Mouse (Mus musculus): Measurements from ENCODE around the gene Anp32a. TPM values are rescaled to one million over a fixed set of nuclear protein-coding genes. Genes with fewer than 3 reads are reported as not detected.

The Anp32a gene
- total and polyA plus RNA-seq, 3 experiments = 182 to 516 (median 362) TPM

DNA sequence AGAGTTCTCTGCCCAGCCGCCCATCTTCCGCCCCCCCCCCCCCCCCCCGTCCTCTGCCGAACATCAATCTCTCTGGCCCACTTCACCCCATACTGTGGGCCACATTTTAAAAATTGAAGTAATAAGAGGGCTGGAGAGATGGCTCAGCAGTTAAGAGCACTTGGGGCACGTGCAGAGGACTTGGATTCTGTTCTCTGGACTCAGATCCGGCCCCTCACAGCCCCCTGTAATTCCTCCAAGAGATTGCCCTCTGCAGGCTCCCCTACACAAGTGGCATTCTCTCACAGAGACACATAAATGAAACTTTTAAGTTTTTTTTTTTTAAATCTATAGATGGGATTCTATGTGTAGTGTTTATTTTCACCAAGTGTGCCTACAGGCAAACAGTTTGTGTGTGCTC, 23.1 kb downstream of the Anp32a start:
- no peak overlapping the region for H3K4me3 ChIP-seq (ENCODE audit: control insufficient read depth in 1 of 2, insufficient read depth in 1 of 2, low read depth in 2 of 2, low read length in 2 of 2)
- H3K9me3 ChIP-seq (replicated peaks; ENCODE audit: insufficient read depth, low read length) = no peaks in the 10 kb centered on the region
- H3K79me2 ChIP-seq (ENCODE audit: control insufficient read depth, insufficient read depth, low read length, poor library complexity) = peaks cover 71% of the 10 kb centered on the region
- DNase-seq (ENCODE audit: low read depth, low spot score) = no peak
- H3K27me3 ChIP-seq (ENCODE audit: control insufficient read depth in 1 of 2, insufficient read depth in 2 of 2, low read length in 2 of 2) = no peaks in the 10 kb centered on the region
- no peak for TF ChIP-seq TAL1 (IDR thresholded peaks at IDR 0.05; ENCODE audit: low read length)
- no peak for TF ChIP-seq ZC3H11A (IDR thresholded peaks at IDR 0.05; ENCODE audit: low read depth, low read length)
- no peak for TF ChIP-seq TBP (IDR thresholded peaks at IDR 0.05; ENCODE audit: low read depth, low read length)
- TF ChIP-seq POLR2A (IDR thresholded peaks at IDR 0.05; ENCODE audit: control insufficient read depth in 1 of 2, insufficient read depth in 1 of 2, low read depth in 1 of 2, low read length in 2 of 2, poor library complexity in 1 of 2) = no peak
- TF ChIP-seq MAZ (IDR thresholded peaks at IDR 0.05; ENCODE audit: low read depth, low read length) = no peak
- no peak for TF ChIP-seq JUND (IDR thresholded peaks at IDR 0.05; ENCODE audit: low read depth, low read length)
- TF ChIP-seq MYB (IDR thresholded peaks at IDR 0.05; ENCODE audit: low read depth, low read length) = no peak
- no peak for TF ChIP-seq E2F4 (IDR thresholded peaks at IDR 0.05; ENCODE audit: borderline replicate concordance, low read depth, low read length)
- no peak for TF ChIP-seq ZKSCAN1 (IDR thresholded peaks at IDR 0.05; ENCODE audit: low read depth, low read length)
- TF ChIP-seq CHD2 (IDR thresholded peaks at IDR 0.05; ENCODE audit: low read length) = no peak
- TF ChIP-seq CHD1 (IDR thresholded peaks at IDR 0.05; ENCODE audit: low read depth, low read length) = no peak
- no peak for TF ChIP-seq KAT2A (conservative IDR thresholded peaks at IDR 0.05; ENCODE audit: low read depth, low read length)
- no peak for TF ChIP-seq MAX (IDR thresholded peaks at IDR 0.05; ENCODE audit: low read length)
- no peak for TF ChIP-seq GATA1 (IDR thresholded peaks at IDR 0.05; ENCODE audit: low read depth, low read length)
- TF ChIP-seq NELFE (IDR thresholded peaks at IDR 0.05; ENCODE audit: low read depth, low read length) = no peak
- no peak for TF ChIP-seq SMC3 (IDR thresholded peaks at IDR 0.05; ENCODE audit: low read depth, low read length)
- no peak for TF ChIP-seq USF2 (IDR thresholded peaks at IDR 0.05; ENCODE audit: borderline replicate concordance in 1 of 2, insufficient read depth in 1 of 2, low read depth in 1 of 2, low read length in 2 of 2)
- TF ChIP-seq MEF2A (IDR thresholded peaks at IDR 0.05; ENCODE audit: extremely low read depth, insufficient replicate concordance, low read depth, low read length, poor library complexity, severe bottlenecking) = no peak
- H3K36me3 ChIP-seq (ENCODE audit: control insufficient read depth in 1 of 2, insufficient read depth in 2 of 2, low read length in 2 of 2) = peaks cover 0 to 46% of the 10 kb centered on the region in 2 experiments; a peak in 2 of 4 replicates
- no peak overlapping the region for H3K9ac ChIP-seq (ENCODE audit: control insufficient read depth, low read depth, low read length, poor library complexity, severe bottlenecking)
- H3K4me1 ChIP-seq (ENCODE audit: control insufficient read depth in 1 of 2, insufficient read depth in 2 of 2, low read length in 2 of 2) = peaks cover 22 to 52% of the 10 kb centered on the region in 2 experiments
- peak overlapping the region; percentile 35; the same call in 1 of the 2 replicates for H3K27ac ChIP-seq (ENCODE audit: control insufficient read depth, low read depth, low read length)

- H3K36me3 ChIP-seq (ENCODE audit: control insufficient read depth in 1 of 2, insufficient read depth in 2 of 2, low read length in 2 of 2) = peaks cover 0 to 42% of the 10 kb centered on the region in 2 experiments; a peak in 2 of 4 replicates
- no peak for TF ChIP-seq POLR2AphosphoS5 (IDR thresholded peaks at IDR 0.05; ENCODE audit: borderline replicate concordance, low read depth, low read length)
- no peak for TF ChIP-seq USF1 (IDR thresholded peaks at IDR 0.05; ENCODE audit: low read depth, low read length)
- TF ChIP-seq EP300 (IDR thresholded peaks at IDR 0.05; ENCODE audit: low read depth in 1 of 2, low read length in 2 of 2) = peak in 1 of 2 experiments; percentile 26; a peak in 1 of 4 replicates
- TF ChIP-seq CHD1 (IDR thresholded peaks at IDR 0.05; ENCODE audit: low read depth, low read length) = no peak
- TF ChIP-seq MYB (IDR thresholded peaks at IDR 0.05; ENCODE audit: low read depth, low read length) = peak; percentile 58
- no peak for TF ChIP-seq GABPA (IDR thresholded peaks at IDR 0.05; ENCODE audit: low read depth, low read length)
- no peak for TF ChIP-seq ELF1 (IDR thresholded peaks at IDR 0.05; ENCODE audit: low read depth, low read length)
- no peak overlapping the region for H3K4me3 ChIP-seq (ENCODE audit: control insufficient read depth in 1 of 2, insufficient read depth in 1 of 2, low read depth in 2 of 2, low read length in 2 of 2)
- H3K9ac ChIP-seq (ENCODE audit: control insufficient read depth, low read depth, low read length, poor library complexity, severe bottlenecking) = no peak overlapping the region
- H3K4me1 ChIP-seq (ENCODE audit: control insufficient read depth in 1 of 2, insufficient read depth in 2 of 2, low read length in 2 of 2) = peaks cover 22 to 49% of the 10 kb centered on the region in 2 experiments
- DNase-seq (ENCODE audit: low read depth, low spot score) = no peak
- H3K27ac ChIP-seq (ENCODE audit: control insufficient read depth, low read depth, low read length) = peak overlapping the region; percentile 35
- H3K9me3 ChIP-seq (replicated peaks; ENCODE audit: insufficient read depth, low read length) = no peaks in the 10 kb centered on the region
- peaks cover 72% of the 10 kb centered on the region for H3K79me2 ChIP-seq (ENCODE audit: control insufficient read depth, insufficient read depth, low read length, poor library complexity)
- H3K27me3 ChIP-seq (ENCODE audit: control insufficient read depth in 1 of 2, insufficient read depth in 2 of 2, low read length in 2 of 2) = no peaks in the 10 kb centered on the region
Measured at GRCm38 (mm10) chr9:62364831-62365230, 23.7 kb downstream of the Anp32a start.

Data from MEL (cell line).